Mouse (Mus musculus) CH12.LX (cell line): ENCODE measurements around the gene Mrpl20. TPM values are rescaled to one million over a fixed set of nuclear protein-coding genes. Genes with fewer than 3 reads are reported as not detected.

Experiments
- DNase-seq: peaks from one replicate; pipeline ENCODE4 v3.0.0-alpha.2; 2013; ENCODE audit errors: extremely low read depth
- H3K27ac ChIP-seq: 2 replicates; pipeline ENCODE4 v1.5.1; 2012; ENCODE audit warnings: low read depth, mild to moderate bottlenecking, control low read depth, moderate library complexity; ENCODE audit not compliant: insufficient read depth
- H3K27me3 ChIP-seq: replicated peaks from 2 replicates; pipeline ENCODE3; 2012; ENCODE audit warnings: inconsistent platforms
- H3K36me3 ChIP-seq, 2 experiments: replicated peaks in 1 of 2; 2 replicates each; pipeline versions ENCODE3 to v1.6.1; 2012; ENCODE audit warnings: inconsistent platforms in 1 of 2, low read length in 1 of 2, mild to moderate bottlenecking in 1 of 2, mixed read lengths in 1 of 2, moderate library complexity in 1 of 2; ENCODE audit not compliant: control insufficient read depth in 1 of 2, insufficient read depth in 1 of 2
- H3K4me1 ChIP-seq, 2 experiments: 2 replicates each; pipeline ENCODE4 v1.6.1; 2012; ENCODE audit warnings: inconsistent platforms in 1 of 2, moderate library complexity in 1 of 2; ENCODE audit not compliant: insufficient read depth in 2 of 2, control insufficient read depth in 1 of 2
- H3K4me2 ChIP-seq: 2 replicates; pipeline ENCODE4 v1.6.1; 2012; ENCODE audit warnings: low read depth, mild to moderate bottlenecking, control low read depth; ENCODE audit not compliant: poor library complexity, insufficient read depth, severe bottlenecking
- H3K4me3 ChIP-seq, 3 experiments: fragments of 150-350 bp in 1 of 3; sonication (generic) in 1 of 3; replicated peaks in 1 of 3; 2 replicates each; pipeline versions ENCODE3 to v1.5.1; 2011 to 2012; ENCODE audit warnings: low read depth in 2 of 3, low read length in 2 of 3, mild to moderate bottlenecking in 2 of 3, moderate library complexity in 2 of 3, control low read depth in 1 of 3, improper control_type of control experiment in 1 of 3, inconsistent platforms in 1 of 3, mixed read lengths in 1 of 3; ENCODE audit not compliant: poor library complexity in 1 of 3
- H3K79me2 ChIP-seq: replicated peaks from 2 replicates; pipeline ENCODE4 v1.6.1; 2012; ENCODE audit warnings: mild to moderate bottlenecking, moderate library complexity; ENCODE audit not compliant: control insufficient read depth, poor library complexity, insufficient read depth, severe bottlenecking; ENCODE audit errors: extremely low read depth
- H3K9ac ChIP-seq: 2 replicates; pipeline ENCODE4 v1.6.1; 2012; ENCODE audit warnings: low read depth, mild to moderate bottlenecking, control low read depth, moderate library complexity; ENCODE audit not compliant: insufficient read depth
- H3K9me3 ChIP-seq: replicated peaks from 2 replicates; pipeline ENCODE3; 2012; ENCODE audit warnings: low read length, inconsistent platforms, mixed read lengths
- BHLHE40 ChIP-seq: IDR thresholded peaks from 2 replicates; pipeline ENCODE4 v1.6.1; 2011; ENCODE audit warnings: mild to moderate bottlenecking, low read depth, low read length, improper control_type of control experiment
- CHD1 ChIP-seq: IDR thresholded peaks from 2 replicates; pipeline ENCODE4 v1.6.1; 2012; ENCODE audit warnings: low read depth, low read length, improper control_type of control experiment, inconsistent platforms
- CTCF ChIP-seq, 2 experiments: IDR thresholded peaks in 1 of 2; conservative IDR thresholded peaks in 1 of 2; 2 replicates each; pipeline ENCODE4 v1.5.1; 2011 to 2012; ENCODE audit warnings: low read depth in 2 of 2, low read length in 2 of 2, improper control_type of control experiment in 1 of 2, inconsistent platforms in 1 of 2, mild to moderate bottlenecking in 1 of 2, moderate library complexity in 1 of 2
- E2F4 ChIP-seq: IDR thresholded peaks from 2 replicates; pipeline ENCODE4 v1.6.1; 2011; ENCODE audit warnings: low read depth, low read length, improper control_type of control experiment; ENCODE audit not compliant: insufficient replicate concordance
- ELF1 ChIP-seq: IDR thresholded peaks from 2 replicates; pipeline ENCODE4 v1.6.1; 2014; ENCODE audit warnings: low read depth, mild to moderate bottlenecking, inconsistent platforms, low read length, improper control_type of control experiment
- EP300 ChIP-seq: IDR thresholded peaks from 2 replicates; pipeline ENCODE4 v1.6.1; 2011; ENCODE audit warnings: low read length, improper control_type of control experiment
- ETS1 ChIP-seq: conservative IDR thresholded peaks from 2 replicates; pipeline ENCODE4 v1.6.1; 2012; ENCODE audit warnings: low read depth, mild to moderate bottlenecking, inconsistent platforms, low read length, improper control_type of control experiment, moderate library complexity
- HCFC1 ChIP-seq: IDR thresholded peaks from 2 replicates; pipeline ENCODE4 v1.6.1; 2012; ENCODE audit warnings: low read depth, mild to moderate bottlenecking, inconsistent platforms, low read length, improper control_type of control experiment
- IRF4 ChIP-seq: IDR thresholded peaks from 2 replicates; pipeline ENCODE4 v1.6.1; 2014; ENCODE audit warnings: low read depth, mild to moderate bottlenecking, inconsistent platforms, low read length, improper control_type of control experiment
- JUN ChIP-seq: IDR thresholded peaks from 2 replicates; pipeline ENCODE4 v1.6.1; 2011; ENCODE audit warnings: low read depth, mild to moderate bottlenecking, low read length, improper control_type of control experiment, moderate library complexity; ENCODE audit not compliant: insufficient read depth
- JUND ChIP-seq: conservative IDR thresholded peaks from 2 replicates; pipeline ENCODE4 v1.6.1; 2011; ENCODE audit warnings: low read depth, low read length, improper control_type of control experiment
- KAT2A ChIP-seq: IDR thresholded peaks from 2 replicates; pipeline ENCODE4 v1.6.1; 2012; ENCODE audit warnings: low read length, improper control_type of control experiment, inconsistent platforms; ENCODE audit not compliant: insufficient replicate concordance
- MAFK ChIP-seq: IDR thresholded peaks from 2 replicates; pipeline ENCODE4 v1.6.1; 2011; ENCODE audit warnings: low read length, improper control_type of control experiment; ENCODE audit not compliant: insufficient replicate concordance
- MEF2A ChIP-seq: IDR thresholded peaks from 2 replicates; pipeline ENCODE4 v1.6.1; 2014; ENCODE audit warnings: low read depth, mild to moderate bottlenecking, inconsistent platforms, low read length, improper control_type of control experiment, borderline replicate concordance
- MYC ChIP-seq: IDR thresholded peaks from 2 replicates; pipeline ENCODE4 v1.6.1; 2011; ENCODE audit warnings: low read depth, mild to moderate bottlenecking, improper control_type of control experiment, low read length
- POLR2A ChIP-seq: IDR thresholded peaks from 2 replicates; pipeline ENCODE4 v1.6.1; 2011; ENCODE audit warnings: low read depth, mild to moderate bottlenecking, improper control_type of control experiment, low read length
- TBP ChIP-seq: conservative IDR thresholded peaks from 2 replicates; pipeline ENCODE4 v1.6.1; 2011; ENCODE audit warnings: low read depth, low read length, improper control_type of control experiment
- USF2 ChIP-seq: conservative IDR thresholded peaks from 2 replicates; pipeline ENCODE4 v1.6.1; 2011; ENCODE audit warnings: low read depth, low read length, improper control_type of control experiment
- ZC3H11A ChIP-seq: IDR thresholded peaks from 2 replicates; pipeline ENCODE4 v1.6.1; 2012; ENCODE audit warnings: low read depth, mild to moderate bottlenecking, inconsistent platforms, low read length, improper control_type of control experiment
- ZKSCAN1 ChIP-seq: IDR thresholded peaks from 2 replicates; pipeline ENCODE4 v1.6.1; 2012; ENCODE audit warnings: low read depth, inconsistent platforms, low read length, improper control_type of control experiment, borderline replicate concordance
- ZMIZ1 ChIP-seq: IDR thresholded peaks from 2 replicates; pipeline ENCODE4 v1.6.1; 2012; ENCODE audit warnings: low read depth, mild to moderate bottlenecking, inconsistent platforms, low read length, improper control_type of control experiment
- ZNF384 ChIP-seq: IDR thresholded peaks from 2 replicates; pipeline ENCODE4 v1.6.1; 2012; ENCODE audit warnings: low read depth, low read length, improper control_type of control experiment, inconsistent platforms
- dilution Hi-C: fragments of 300-500 bp; cut with MboI; formaldehyde crosslinking; loops from 2 replicates; pipeline ENCODE4 v1.14.3; 2020; ENCODE audit warnings: low sequenced_read_pairs; ENCODE audit not compliant: extremely low pct_unique_long_range_greater_than_20kb, extremely low pct_ligation_motif_present
- in situ Hi-C: fragments of 300-500 bp; cut with MboI; formaldehyde crosslinking; loops from 3 replicates; pipeline ENCODE4 v1.14.3; 2019; ENCODE audit warnings: low sequenced_read_pairs, low pct_ligation_motif_present, low pct_unique_long_range_greater_than_20kb, mixed read lengths
- polyA plus RNA-seq: library from polyadenylated mRNA; unstranded; fragments of >175 nt; gene quantifications from 2 replicates; pipeline ENCODE4 v1.2.1, GENCODE M21; 2012; ENCODE audit warnings: low read depth; ENCODE audit not compliant: insufficient read length
- total RNA-seq, 2 experiments: library from RNA; depleted of rRNA; stranded (reverse); fragments of 300-350 nt in 1 of 2; fragments of >200 nt in 1 of 2; gene quantifications; 2 replicates each; pipeline ENCODE4 v1.2.3; 2012 to 2014

The Mrpl20 gene
- total and polyA plus RNA-seq, 3 experiments, result 146 to 230 (median 193) TPM

GRCm38 (mm10) chr4:155856071-155856470 is 53.4 kb downstream of the Mrpl20 start:
- Histone ChIP-seq H3K27ac (no peak overlapping the region), H3K4me1 (peaks cover 12 to 21% of the 10 kb centered on the region in 2 experiments), H3K9ac (no peak overlapping the region), H3K79me2 (peaks cover 4% of the 10 kb centered on the region; the same call in 1 of the 2 replicates), H3K9me3 (no peaks in the 10 kb centered on the region), H3K4me3 (no peak overlapping the region), H3K36me3 (peaks cover 71 to 94% of the 10 kb centered on the region in 2 experiments), H3K27me3 (no peaks in the 10 kb centered on the region), H3K4me2 (no peak overlapping the region)
- dilution Hi-C loops, result no loop called here
- TF ChIP-seq MYC, result no peak
- TF ChIP-seq HCFC1, result no peak
- no peak for TF ChIP-seq USF2
- no peak for TF ChIP-seq EP300
- TF ChIP-seq ETS1, result no peak
- TF ChIP-seq POLR2A, result no peak
- no peak for TF ChIP-seq ZC3H11A
- TF ChIP-seq, all 38 proteins: peak for 0
- no peak for DNase-seq
- in situ Hi-C loops, result no loop called here

GRCm38 (mm10) chr4:155856881-155857280 is 54.2 kb downstream of the Mrpl20 start:
- dilution Hi-C loops, result no loop called here
- Histone ChIP-seq H3K27me3 (no peaks in the 10 kb centered on the region), H3K4me3 (no peak overlapping the region), H3K79me2 (no peaks in the 10 kb centered on the region), H3K4me1 (peaks cover 5 to 12% of the 10 kb centered on the region in 2 experiments), H3K9ac (no peak overlapping the region), H3K27ac (no peak overlapping the region)
- in situ Hi-C loops, result no loop called here
- DNase-seq, result no peak
- no peak for TF ChIP-seq KAT2A
- TF ChIP-seq JUN, result no peak
- TF ChIP-seq CHD1, result no peak
- TF ChIP-seq ZKSCAN1, result no peak
- TF ChIP-seq MAFK, result no peak
- no peak for TF ChIP-seq CTCF (conservative IDR thresholded peaks at IDR 0.05 in 1 of 2, IDR thresholded peaks at IDR 0.05 in 1 of 2; ENCODE audit: low read depth in 2 of 2, low read length in 2 of 2)
- no peak for TF ChIP-seq MEF2A
- TF ChIP-seq ETS1, result no peak
- TF ChIP-seq EP300, result no peak
- TF ChIP-seq IRF4, result no peak
- no peak for TF ChIP-seq ZNF384
- TF ChIP-seq E2F4, result no peak
- no peak for TF ChIP-seq BHLHE40
- TF ChIP-seq TBP, result no peak
- TF ChIP-seq ZMIZ1, result no peak
- TF ChIP-seq ELF1, result no peak
- no peak for TF ChIP-seq JUND
- TF ChIP-seq, all 38 proteins: peak for 0
- no peak overlapping the region for H3K4me2 ChIP-seq
- no peaks in the 10 kb centered on the region for H3K9me3 ChIP-seq
- peaks cover 79 to 96% of the 10 kb centered on the region in 2 experiments for H3K36me3 ChIP-seq
